Mouse (Mus musculus) limb, embryonic 14.5 days (tissue): ENCODE measurements around the gene Mapkapk3. TPM values are rescaled to one million over a fixed set of nuclear protein-coding genes. Genes with fewer than 3 reads are reported as not detected.

ENCODE experiments used
- ATAC-seq: fragments of 200-750 bp; cut with Nextera tagmentation; 2 replicates; pipeline ENCODE4 v1.8.0; 2017; ENCODE audit warnings: low read depth, moderate number of reproducible peaks, moderate TSS enrichment; ENCODE audit not compliant: low FRiP score
- DNase-seq: peaks from one replicate; pipeline ENCODE4 v3.0.0-alpha.2; 2015; ENCODE audit warnings: low spot score
- H3K27ac ChIP-seq: fragments of 300-500 bp; sonication (generic); replicated peaks from 2 replicates; pipeline ENCODE4 v1.5.1; 2014; ENCODE audit warnings: low read depth, mild to moderate bottlenecking, low read length, moderate library complexity, mixed read lengths
- H3K27me3 ChIP-seq: fragments of 300-500 bp; sonication (generic); 2 replicates; pipeline ENCODE4 v1.6.1; 2014; ENCODE audit warnings: low read length, mixed read lengths; ENCODE audit not compliant: control insufficient read depth, insufficient read depth
- H3K36me3 ChIP-seq: fragments of 300-500 bp; sonication (generic); 2 replicates; pipeline ENCODE4 v1.6.1; 2014; ENCODE audit warnings: mild to moderate bottlenecking, low read length, moderate library complexity, mixed read lengths; ENCODE audit not compliant: control insufficient read depth, insufficient read depth
- H3K4me1 ChIP-seq: fragments of 300-500 bp; sonication (generic); 2 replicates; pipeline ENCODE4 v1.6.1; 2014; ENCODE audit warnings: antibody characterized with exemption, low read length, mixed read lengths; ENCODE audit not compliant: control insufficient read depth, insufficient read depth
- H3K4me2 ChIP-seq: fragments of 300-500 bp; sonication (generic); replicated peaks from 2 replicates; pipeline ENCODE4 v1.6.1; 2014; ENCODE audit warnings: low read depth, mild to moderate bottlenecking, low read length, moderate library complexity; ENCODE audit not compliant: severe bottlenecking
- H3K4me3 ChIP-seq: fragments of 300-500 bp; sonication (generic); replicated peaks from 2 replicates; pipeline ENCODE4 v1.5.1; 2014; ENCODE audit warnings: low read length
- H3K9ac ChIP-seq: fragments of 300-500 bp; sonication (generic); 2 replicates; pipeline ENCODE4 v1.6.1; 2014; ENCODE audit warnings: mild to moderate bottlenecking, low read depth, low read length, moderate library complexity; ENCODE audit not compliant: severe bottlenecking
- H3K9me3 ChIP-seq: fragments of 300-500 bp; sonication (generic); 2 replicates; pipeline ENCODE4 v1.6.1; 2016; ENCODE audit warnings: low read length; ENCODE audit not compliant: control insufficient read depth
- POLR2A ChIP-seq: fragments of 200-500 bp; IDR thresholded peaks from 2 replicates; pipeline ENCODE4 v1.8.0; 2012; ENCODE audit warnings: inconsistent platforms, mild to moderate bottlenecking, moderate library complexity, borderline replicate concordance; ENCODE audit not compliant: insufficient read depth, insufficient read length; ENCODE audit errors: extremely low read depth
- WGBS: fragments of 180-500 bp; shearing (Covaris S2); extraction: QIAGEN DNeasy Blood & Tissue Kit; methylation state at CpG from one replicate; pipeline ENCODE4 v1.1.7; 2014; 5-methylcytosine and 5-hydroxymethylcytosine counted together
- polyA plus RNA-seq, 2 experiments: library from polyadenylated mRNA; depleted of rRNA in 1 of 2; stranded (reverse) in 1 of 2; unstranded in 1 of 2; fragments of >200 nt; fragmentation: Nextera tagmentation in 1 of 2; extraction: Ambion mirVana in 1 of 2; gene quantifications; 2 replicates each; pipeline versions ENCODE4 v1.2.1 to v1.2.3; 2012 to 2014

Mapkapk3 gene
- polyA plus RNA-seq, 2 experiments = 9.7 to 15.2 TPM

GRCm38 (mm10) chr9:107303900-107304299 is 14.2 kb upstream of the Mapkapk3 start:
- TF ChIP-seq POLR2A = no peak
- no peak for ATAC-seq
- no peak overlapping the region for H3K27ac ChIP-seq
- no peaks in the 10 kb centered on the region for H3K9me3 ChIP-seq
- no peaks in the 10 kb centered on the region for H3K27me3 ChIP-seq
- H3K36me3 ChIP-seq = peaks cover 22% of the 10 kb centered on the region
- H3K4me2 ChIP-seq = no peak overlapping the region
- H3K9ac ChIP-seq = no peak overlapping the region
- 78% methylated on average over 5 of the region's 5 CpGs for WGBS
- DNase-seq = no peak
- H3K4me3 ChIP-seq = no peak overlapping the region
- no peaks in the 10 kb centered on the region for H3K4me1 ChIP-seq

DNA sequence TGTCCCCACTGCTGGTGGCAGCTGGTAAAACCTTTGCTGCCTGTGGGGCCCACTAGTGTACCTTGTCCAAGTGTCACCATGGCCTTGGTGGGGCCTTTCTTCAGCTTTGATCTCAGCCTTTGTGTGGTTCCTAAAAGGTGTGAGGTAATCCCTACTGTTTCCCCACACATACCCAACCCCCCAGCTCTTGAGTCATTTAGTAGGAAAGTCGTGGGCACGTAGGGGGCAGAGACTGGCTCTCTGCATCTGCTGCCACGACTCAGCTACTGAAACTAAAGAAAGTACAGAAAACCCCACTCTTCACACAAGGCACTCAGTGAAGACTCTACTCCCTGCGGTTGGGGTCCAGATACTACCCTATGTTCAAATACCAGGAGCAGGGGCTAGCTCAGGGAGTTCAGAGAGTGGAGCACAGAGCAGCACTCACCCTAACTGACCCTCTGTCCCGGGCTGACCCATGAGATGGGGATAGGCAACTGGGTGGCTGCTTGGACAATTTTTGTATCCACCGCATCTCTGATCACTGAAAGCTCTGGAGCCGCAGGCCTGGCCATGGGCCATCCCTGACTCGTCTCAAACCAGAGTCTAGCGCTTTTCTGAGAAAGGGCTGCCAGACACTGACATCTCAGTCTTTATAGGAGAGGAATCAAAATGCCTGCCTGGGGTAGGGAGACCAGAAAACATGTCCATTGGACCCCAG is 13.6 kb upstream of the Mapkapk3 start:
- no peak for DNase-seq
- Histone ChIP-seq H3K27ac (no peak overlapping the region), H3K9ac (no peak overlapping the region), H3K4me1 (peaks cover 2% of the 10 kb centered on the region; the same call in 1 of the 2 replicates), H3K4me3 (no peak overlapping the region), H3K27me3 (no peaks in the 10 kb centered on the region), H3K36me3 (peaks cover 22% of the 10 kb centered on the region), H3K4me2 (no peak overlapping the region), H3K9me3 (no peaks in the 10 kb centered on the region)
- 79% methylated on average over 9 of the region's 9 CpGs for WGBS
- ATAC-seq = no peak
- no peak for TF ChIP-seq POLR2A

- Histone ChIP-seq H3K27me3 (no peaks in the 10 kb centered on the region), H3K9me3 (no peaks in the 10 kb centered on the region), H3K27ac (no peak overlapping the region), H3K4me3 (no peak overlapping the region), H3K4me1 (peaks cover 8% of the 10 kb centered on the region), H3K36me3 (peaks cover 22% of the 10 kb centered on the region), H3K9ac (no peak overlapping the region), H3K4me2 (no peak overlapping the region)
- TF ChIP-seq POLR2A = no peak
- ATAC-seq (no peak), DNase-seq (no peak)
- WGBS = 67% methylated on average over 7 of the region's 7 CpGs
Measured at GRCm38 (mm10) chr9:107302592-107302991, 12.9 kb upstream of the Mapkapk3 start.

DNA sequence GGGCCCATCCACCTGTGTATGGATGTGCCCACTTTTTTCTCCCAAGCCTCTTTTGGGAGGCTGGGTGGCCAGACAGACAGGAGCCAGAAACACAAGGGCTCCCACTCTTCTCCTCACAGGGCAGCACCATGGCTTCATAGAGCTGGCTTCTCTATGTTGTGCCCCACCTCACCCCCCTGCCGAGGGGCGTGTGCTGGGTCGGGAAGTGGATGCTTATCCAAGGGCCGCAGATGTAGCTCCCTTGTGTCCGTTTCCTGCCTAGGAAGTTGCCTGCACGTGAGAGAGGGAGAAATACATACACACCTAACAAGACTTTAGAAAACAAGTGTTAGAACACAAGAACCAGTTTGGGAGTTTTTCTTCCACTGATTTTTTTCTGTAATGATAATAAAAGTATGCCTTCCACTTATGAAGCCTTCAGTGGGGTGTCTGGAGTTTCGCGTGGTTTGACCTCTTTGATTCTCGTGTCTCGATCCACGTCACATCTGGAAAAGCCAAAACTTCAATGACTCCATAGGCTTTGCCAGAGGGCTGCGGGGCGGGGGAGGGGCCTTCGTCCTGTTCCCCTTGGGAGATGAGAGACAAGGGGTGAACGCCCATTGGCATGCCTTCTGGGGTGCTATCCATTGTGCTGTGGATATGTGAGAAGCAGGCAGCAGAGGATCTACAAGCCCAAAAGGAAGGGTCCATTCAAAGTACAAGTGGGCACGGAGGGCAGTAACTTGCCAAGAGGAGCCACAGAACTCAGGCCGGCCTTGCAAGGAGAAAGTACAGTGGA is 12.1 kb upstream of the Mapkapk3 start:
- peaks cover 22% of the 10 kb centered on the region for H3K36me3 ChIP-seq
- DNase-seq (no peak), ATAC-seq (no peak)
- WGBS = 81% methylated on average over 17 of the region's 17 CpGs
- H3K27ac ChIP-seq = no peak overlapping the region
- no peak overlapping the region for H3K4me2 ChIP-seq
- no peak overlapping the region for H3K4me3 ChIP-seq
- H3K27me3 ChIP-seq = no peaks in the 10 kb centered on the region
- no peaks in the 10 kb centered on the region for H3K9me3 ChIP-seq
- TF ChIP-seq POLR2A = no peak
- H3K9ac ChIP-seq = no peak overlapping the region
- peaks cover 12% of the 10 kb centered on the region for H3K4me1 ChIP-seq

GRCm38 (mm10) chr9:107300224-107300973 is 10.7 kb upstream of the Mapkapk3 start:
- Histone ChIP-seq H3K36me3 (peaks cover 22% of the 10 kb centered on the region), H3K27me3 (no peaks in the 10 kb centered on the region), H3K4me2 (no peak overlapping the region), H3K27ac (no peak overlapping the region), H3K9me3 (no peaks in the 10 kb centered on the region), H3K9ac (no peak overlapping the region), H3K4me3 (no peak overlapping the region), H3K4me1 (peaks cover 12% of the 10 kb centered on the region)
- no peak for TF ChIP-seq POLR2A
- ATAC-seq = no peak
- WGBS = 91% methylated on average over 30 of the region's 30 CpGs
- DNase-seq = no peak
